Mouse (Mus musculus): ENCODE data around the gene 4931409K22Rik. TPM values are rescaled to one million over a fixed set of nuclear protein-coding genes. Genes with fewer than 3 reads are reported as not detected.

4931409K22Rik gene
- polyA plus RNA-seq, 1 experiment from 2014 or later, result 0.16 TPM

GRCm38 (mm10) chr5:24601071-24601835 lies 44.6 kb upstream of the 4931409K22Rik start:
- Histone ChIP-seq H3K27ac (ENCODE audit: low read depth, low read length) (peak overlapping the region; percentile 98), H3K4me2 (ENCODE audit: low read depth, low read length) (peak overlapping the region; percentile 91), H3K9me3 (ENCODE audit: control insufficient read depth, low read length) (no peaks in the 10 kb centered on the region), H3K9ac (replicated peaks; ENCODE audit: low read depth, low read length) (peak overlapping the region; percentile 85), H3K27me3 (ENCODE audit: control insufficient read depth, insufficient read depth, low read length) (no peaks in the 10 kb centered on the region), H3K4me1 (ENCODE audit: control insufficient read depth, insufficient read depth, low read length) (peaks cover 74% of the 10 kb centered on the region), H3K36me3 (ENCODE audit: control insufficient read depth, insufficient read depth, low read length) (no peaks in the 10 kb centered on the region), H3K4me3 (ENCODE audit: low read depth, low read length) (peak overlapping the region; percentile 49)
- no peak for ATAC-seq (ENCODE audit: low read depth)
- 1% methylated on average over 32 of the region's 33 CpGs for WGBS

GRCm38 (mm10) chr5:24600236-24600635 lies 43.6 kb upstream of the 4931409K22Rik start:
- no peak overlapping the region for H3K27ac ChIP-seq (ENCODE audit: low read depth, low read length)
- H3K4me2 ChIP-seq (ENCODE audit: low read depth, low read length), result peak overlapping the region; percentile 91
- H3K4me3 ChIP-seq (ENCODE audit: low read depth, low read length), result peak overlapping the region; percentile 49; the same call in 1 of the 2 replicates
- H3K9ac ChIP-seq (replicated peaks; ENCODE audit: low read depth, low read length), result no peak overlapping the region
- ATAC-seq (ENCODE audit: low read depth), result no peak
- H3K27me3 ChIP-seq (ENCODE audit: control insufficient read depth, insufficient read depth, low read length), result no peaks in the 10 kb centered on the region
- 70% methylated on average over 2 of the region's 2 CpGs for WGBS
- 0 out of 2 replicates have a peak, but pooled peaks cover 6% of the 10 kb centered on the region for H3K36me3 ChIP-seq (ENCODE audit: control insufficient read depth, insufficient read depth, low read length)
- H3K4me1 ChIP-seq (ENCODE audit: control insufficient read depth, insufficient read depth, low read length), result peaks cover 75% of the 10 kb centered on the region
- no peaks in the 10 kb centered on the region for H3K9me3 ChIP-seq (ENCODE audit: control insufficient read depth, low read length)

DNA sequence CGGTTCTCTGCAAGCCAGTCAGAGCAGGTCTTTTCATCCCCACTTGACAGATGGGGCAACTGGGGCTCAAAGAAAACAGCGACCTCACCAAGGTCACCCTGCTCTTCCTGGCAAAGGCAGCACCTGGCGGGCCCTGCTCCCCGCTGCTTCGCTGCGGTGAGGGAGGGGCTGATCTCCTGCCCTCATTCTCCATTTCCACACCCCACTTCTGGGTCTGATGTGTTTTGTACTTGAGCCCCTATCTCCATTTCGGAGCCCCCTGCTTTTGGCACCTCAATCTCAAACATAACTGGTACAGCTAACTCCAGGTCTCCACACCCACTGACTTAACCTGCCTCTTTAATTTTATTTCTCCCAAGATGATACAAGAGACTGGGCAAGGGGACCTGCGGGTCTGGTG lies 42.5 kb upstream of the 4931409K22Rik start:
- 9% methylated on average over 8 of the region's 8 CpGs for WGBS
- H3K9ac ChIP-seq (replicated peaks; ENCODE audit: low read depth, low read length), result peak overlapping the region; percentile 67
- H3K27ac ChIP-seq (ENCODE audit: low read depth, low read length), result no peak overlapping the region; the same call in 1 of the 2 replicates
- H3K4me1 ChIP-seq (ENCODE audit: control insufficient read depth, insufficient read depth, low read length), result peaks cover 71% of the 10 kb centered on the region
- H3K4me2 ChIP-seq (ENCODE audit: low read depth, low read length), result peak overlapping the region; percentile 87
- no peaks in the 10 kb centered on the region for H3K27me3 ChIP-seq (ENCODE audit: control insufficient read depth, insufficient read depth, low read length)
- no peaks in the 10 kb centered on the region for H3K9me3 ChIP-seq (ENCODE audit: control insufficient read depth, low read length)
- no peak for ATAC-seq (ENCODE audit: low read depth)
- H3K4me3 ChIP-seq (ENCODE audit: low read depth, low read length), result peak overlapping the region; percentile 48
- H3K36me3 ChIP-seq (ENCODE audit: control insufficient read depth, insufficient read depth, low read length), result 0 out of 2 replicates have a peak, but pooled peaks cover 12% of the 10 kb centered on the region

DNA sequence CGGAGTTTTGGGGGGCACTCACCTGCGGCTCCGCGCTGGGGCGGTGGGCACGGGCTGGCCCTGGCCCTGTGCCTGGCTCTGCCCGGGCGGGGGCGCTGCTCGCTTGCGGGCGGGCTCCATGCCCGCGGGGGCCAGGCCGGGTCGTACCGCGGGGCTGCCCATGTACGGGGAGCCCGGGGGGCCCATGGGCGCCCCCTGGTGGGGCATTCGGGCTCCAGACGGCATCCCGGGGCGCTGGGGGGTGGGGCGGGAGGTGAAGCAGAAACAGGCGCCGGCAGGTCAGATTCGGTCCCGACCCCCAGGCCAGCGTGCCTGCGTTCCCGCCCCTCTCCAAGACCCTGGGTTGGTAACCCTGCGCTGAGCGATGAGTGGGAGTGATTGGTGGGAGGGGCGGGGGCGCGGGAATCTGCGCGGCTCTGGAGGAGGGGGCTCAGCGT lies 42.0 kb upstream of the 4931409K22Rik start:
- peak overlapping the region; percentile 57 for H3K27ac ChIP-seq (ENCODE audit: low read depth, low read length)
- no peaks in the 10 kb centered on the region for H3K9me3 ChIP-seq (ENCODE audit: control insufficient read depth, low read length)
- H3K9ac ChIP-seq (replicated peaks; ENCODE audit: low read depth, low read length), result peak overlapping the region; percentile 67
- no peaks in the 10 kb centered on the region for H3K27me3 ChIP-seq (ENCODE audit: control insufficient read depth, insufficient read depth, low read length)
- 0% methylated on average over 31 of the region's 41 CpGs for WGBS
- peak overlapping the region; percentile 87 for H3K4me2 ChIP-seq (ENCODE audit: low read depth, low read length)
- peaks cover 65% of the 10 kb centered on the region for H3K4me1 ChIP-seq (ENCODE audit: control insufficient read depth, insufficient read depth, low read length)
- peak overlapping the region; percentile 48 for H3K4me3 ChIP-seq (ENCODE audit: low read depth, low read length)
- ATAC-seq (ENCODE audit: low read depth), result peak; percentile 18
- peaks cover 17% of the 10 kb centered on the region; the same call in 1 of the 2 replicates for H3K36me3 ChIP-seq (ENCODE audit: control insufficient read depth, insufficient read depth, low read length)

GRCm38 (mm10) chr5:24597901-24598569 lies 41.4 kb upstream of the 4931409K22Rik start:
- Histone ChIP-seq H3K27ac (ENCODE audit: low read depth, low read length) (peak overlapping the region; percentile 57), H3K9me3 (ENCODE audit: control insufficient read depth, low read length) (no peaks in the 10 kb centered on the region), H3K36me3 (ENCODE audit: control insufficient read depth, insufficient read depth, low read length) (peaks cover 20% of the 10 kb centered on the region), H3K9ac (replicated peaks; ENCODE audit: low read depth, low read length) (peak overlapping the region; percentile 67), H3K4me1 (ENCODE audit: control insufficient read depth, insufficient read depth, low read length) (peaks cover 60% of the 10 kb centered on the region), H3K27me3 (ENCODE audit: control insufficient read depth, insufficient read depth, low read length) (no peaks in the 10 kb centered on the region), H3K4me2 (ENCODE audit: low read depth, low read length) (peak overlapping the region; percentile 87), H3K4me3 (ENCODE audit: low read depth, low read length) (peak overlapping the region; percentile 48)
- 17% methylated on average over 15 of the region's 15 CpGs for WGBS
- ATAC-seq (ENCODE audit: low read depth), result no peak

DNA sequence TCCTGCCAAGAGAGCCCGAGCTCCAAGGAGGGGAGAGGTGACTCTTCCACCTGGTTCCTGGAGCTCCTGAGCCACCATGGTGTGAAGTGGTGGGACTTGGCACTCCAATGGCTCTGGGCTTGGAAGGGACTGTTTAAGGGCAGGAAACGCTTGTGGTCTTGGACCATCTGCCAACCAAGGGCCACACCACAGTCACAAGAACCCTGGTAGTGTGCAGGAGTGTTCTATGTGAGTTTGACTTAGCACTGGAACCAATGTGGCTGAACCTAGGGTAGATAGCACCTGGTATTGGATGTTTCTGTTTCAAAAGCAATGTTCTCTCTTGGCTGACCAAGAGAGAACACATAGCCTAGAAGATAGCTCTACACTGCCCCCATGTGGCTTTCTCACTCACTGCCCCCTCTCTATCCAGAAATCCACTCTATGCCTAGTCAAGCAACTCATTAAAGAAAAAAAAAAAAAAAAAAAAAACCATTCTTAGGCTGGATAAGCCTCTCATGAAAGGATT lies 40.7 kb upstream of the 4931409K22Rik start:
- Histone ChIP-seq H3K36me3 (ENCODE audit: control insufficient read depth, insufficient read depth, low read length) (peaks cover 28% of the 10 kb centered on the region), H3K4me2 (ENCODE audit: low read depth, low read length) (peak overlapping the region; percentile 34; the same call in 1 of the 2 replicates), H3K4me1 (ENCODE audit: control insufficient read depth, insufficient read depth, low read length) (peaks cover 52% of the 10 kb centered on the region), H3K27ac (ENCODE audit: low read depth, low read length) (peak overlapping the region; percentile 78), H3K9me3 (ENCODE audit: control insufficient read depth, low read length) (no peaks in the 10 kb centered on the region), H3K27me3 (ENCODE audit: control insufficient read depth, insufficient read depth, low read length) (no peaks in the 10 kb centered on the region), H3K9ac (replicated peaks; ENCODE audit: low read depth, low read length) (peak overlapping the region; percentile 29), H3K4me3 (ENCODE audit: low read depth, low read length) (peak overlapping the region; percentile 4; the same call in 1 of the 2 replicates)
- peak; percentile 15; the same call in 1 of the 2 replicates for ATAC-seq (ENCODE audit: low read depth)
- WGBS, result 32% methylated on average over 2 of the region's 2 CpGs

GRCm38 (mm10) chr5:24596519-24597171 lies 40.0 kb upstream of the 4931409K22Rik start:
- peak overlapping the region; percentile 4; the same call in 1 of the 2 replicates for H3K4me3 ChIP-seq (ENCODE audit: low read depth, low read length)
- peaks cover 33% of the 10 kb centered on the region for H3K36me3 ChIP-seq (ENCODE audit: control insufficient read depth, insufficient read depth, low read length)
- WGBS, result 8% methylated on average over 11 of the region's 11 CpGs
- H3K9ac ChIP-seq (replicated peaks; ENCODE audit: low read depth, low read length), result peak overlapping the region; percentile 29
- peak overlapping the region; percentile 78 for H3K27ac ChIP-seq (ENCODE audit: low read depth, low read length)
- peak overlapping the region; percentile 34; the same call in 1 of the 2 replicates for H3K4me2 ChIP-seq (ENCODE audit: low read depth, low read length)
- H3K27me3 ChIP-seq (ENCODE audit: control insufficient read depth, insufficient read depth, low read length), result no peaks in the 10 kb centered on the region
- peak; percentile 47 for ATAC-seq (ENCODE audit: low read depth)
- H3K9me3 ChIP-seq (ENCODE audit: control insufficient read depth, low read length), result no peaks in the 10 kb centered on the region
- H3K4me1 ChIP-seq (ENCODE audit: control insufficient read depth, insufficient read depth, low read length), result peaks cover 55% of the 10 kb centered on the region

GRCm38 (mm10) chr5:24595786-24596380 lies 39.3 kb upstream of the 4931409K22Rik start:
- ATAC-seq (ENCODE audit: low read depth), result no peak
- H3K27me3 ChIP-seq (ENCODE audit: control insufficient read depth, insufficient read depth, low read length), result no peaks in the 10 kb centered on the region
- H3K36me3 ChIP-seq (ENCODE audit: control insufficient read depth, insufficient read depth, low read length), result peaks cover 40% of the 10 kb centered on the region
- H3K9ac ChIP-seq (replicated peaks; ENCODE audit: low read depth, low read length), result no peak overlapping the region
- 39% methylated on average over 14 of the region's 14 CpGs for WGBS
- no peaks in the 10 kb centered on the region for H3K9me3 ChIP-seq (ENCODE audit: control insufficient read depth, low read length)
- peak overlapping the region; percentile 78 for H3K27ac ChIP-seq (ENCODE audit: low read depth, low read length)
- no peak overlapping the region for H3K4me3 ChIP-seq (ENCODE audit: low read depth, low read length)
- peak overlapping the region; percentile 34; the same call in 1 of the 2 replicates for H3K4me2 ChIP-seq (ENCODE audit: low read depth, low read length)
- H3K4me1 ChIP-seq (ENCODE audit: control insufficient read depth, insufficient read depth, low read length), result peaks cover 54% of the 10 kb centered on the region
